Mouse (Mus musculus) adrenal gland (tissue): ENCODE measurements around the gene Gstm2.
"Not testable (repeated sequence)": the region's sequence is repeated elsewhere in the genome, so short reads cannot be mapped to it uniquely, and the experiment has no call there.

ENCODE experiments used
- intact Hi-C: fragments of 180-260 bp; cut with DNase I; formaldehyde crosslinking; loops from one replicate; pipeline ENCODE4 v1.15.1; 2025
- long read RNA-seq, 2 experiments: library from polyadenylated mRNA; unstranded; transcript quantifications; one replicate each; pipeline ENCODE4 v2.0.0; 2020; ENCODE audit warnings: borderline replicate concordance in 1 of 2; ENCODE audit not compliant: insufficient replicate concordance in 1 of 2

The Gstm2 gene
- long read RNA-seq, experiment 1, transcript Gstm2-201 (8 exons, 1,064 nt): major isoform, 233 of 265 reads
- long read RNA-seq, experiment 1, partial matches to known transcripts: 8 of 265 reads
- long read RNA-seq, experiment 1, other reads (novel, unspliced or antisense): 24 of 265 reads
- long read RNA-seq, experiment 2, transcript Gstm2-201 (8 exons, 1,064 nt): major isoform, 514 of 559 reads
- long read RNA-seq, experiment 2, partial matches to known transcripts: 15 of 559 reads
- long read RNA-seq, experiment 2, other reads (novel, unspliced or antisense): 30 of 559 reads

DNA sequence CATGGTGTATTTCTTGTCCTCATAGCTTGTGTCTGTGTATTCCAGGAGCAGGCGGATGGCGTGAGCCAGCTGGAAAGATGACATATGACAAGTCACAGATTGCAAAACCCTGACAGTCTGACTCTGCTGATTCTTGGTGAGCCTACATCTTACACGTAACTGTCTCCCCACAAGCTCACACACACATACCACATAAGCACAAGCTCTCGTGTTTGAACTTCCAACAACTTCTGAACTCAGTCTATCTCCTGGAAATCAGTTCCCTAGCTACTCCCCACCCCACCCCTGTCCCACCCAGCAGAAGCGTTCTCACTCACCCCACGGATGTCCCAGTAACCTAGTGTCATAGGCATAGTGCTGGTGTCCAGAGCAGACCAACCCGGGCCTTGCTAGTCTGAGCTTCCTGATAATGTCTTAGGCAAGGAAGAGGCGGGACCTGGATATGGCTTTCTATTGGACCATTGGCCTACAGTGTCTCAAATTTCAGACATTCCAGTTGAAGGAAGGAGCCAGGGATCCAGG, at the start of gene Gstm2:
Gstm2 (minus strand) TSS at position 413 of the 522 bp plus-strand sequence.
- intact Hi-C loops: no loop called here

DNA sequence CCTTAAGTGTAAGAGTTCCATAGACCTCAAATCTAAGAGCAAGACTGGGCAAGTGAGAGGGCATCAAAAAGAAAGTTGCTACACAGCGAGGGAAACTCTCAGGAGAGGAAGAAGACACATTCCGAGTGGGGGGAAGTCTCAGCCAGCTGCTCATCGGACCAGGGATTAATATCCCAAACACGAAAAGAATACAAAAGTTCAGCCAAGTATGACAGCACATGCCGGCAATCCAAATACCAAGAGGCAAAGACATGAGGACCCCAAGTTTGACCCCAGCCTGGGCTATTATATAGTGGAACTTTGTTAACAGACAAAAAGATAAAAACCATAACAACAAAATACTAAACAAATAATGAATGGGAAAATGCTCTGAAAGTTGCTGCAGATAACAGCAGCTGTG, 46.9 kb upstream of the Gstm2 start:
- intact Hi-C loops: no loop called here

- intact Hi-C loops: no loop called here
Observed at GRCm38 (mm10) chr3:108032113-108032512, 45.9 kb upstream of the Gstm2 start.

GRCm38 (mm10) chr3:108028641-108029365, 42.5 kb upstream of the Gstm2 start:
- intact Hi-C loops: no loop called here

GRCm38 (mm10) chr3:108026597-108026996, 40.3 kb upstream of the Gstm2 start:
- intact Hi-C loops: no loop called here

GRCm38 (mm10) chr3:108026049-108026448, 39.8 kb upstream of the Gstm2 start:
- intact Hi-C loops: no loop called here

DNA sequence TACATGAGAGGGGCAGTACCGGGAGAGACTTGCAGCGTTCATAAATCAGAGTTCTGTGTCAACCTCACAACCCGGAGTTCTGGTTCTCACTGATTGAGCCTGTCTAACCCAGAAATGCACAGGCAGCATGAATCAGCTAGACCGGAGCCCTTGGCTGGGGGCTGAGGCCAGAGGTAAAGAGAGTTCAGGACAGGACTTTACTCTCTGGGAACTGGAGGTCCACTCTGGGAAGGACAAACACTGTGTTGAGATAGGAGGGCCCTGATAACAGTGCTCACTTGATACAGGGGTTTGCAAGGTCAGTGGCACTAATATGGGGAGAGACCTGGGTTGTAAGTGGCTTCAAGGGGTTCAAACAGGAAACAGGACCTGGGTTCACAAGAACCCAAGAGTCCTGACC, 39.1 kb upstream of the Gstm2 start:
- intact Hi-C loops: no loop called here

- intact Hi-C loops: loop anchor here (5.0 kb wide), 2 partner anchors 35 to 85 kb away; no protein-coding TSS in a partner anchor
Observed at GRCm38 (mm10) chr3:108022650-108023049, 36.4 kb upstream of the Gstm2 start.

DNA sequence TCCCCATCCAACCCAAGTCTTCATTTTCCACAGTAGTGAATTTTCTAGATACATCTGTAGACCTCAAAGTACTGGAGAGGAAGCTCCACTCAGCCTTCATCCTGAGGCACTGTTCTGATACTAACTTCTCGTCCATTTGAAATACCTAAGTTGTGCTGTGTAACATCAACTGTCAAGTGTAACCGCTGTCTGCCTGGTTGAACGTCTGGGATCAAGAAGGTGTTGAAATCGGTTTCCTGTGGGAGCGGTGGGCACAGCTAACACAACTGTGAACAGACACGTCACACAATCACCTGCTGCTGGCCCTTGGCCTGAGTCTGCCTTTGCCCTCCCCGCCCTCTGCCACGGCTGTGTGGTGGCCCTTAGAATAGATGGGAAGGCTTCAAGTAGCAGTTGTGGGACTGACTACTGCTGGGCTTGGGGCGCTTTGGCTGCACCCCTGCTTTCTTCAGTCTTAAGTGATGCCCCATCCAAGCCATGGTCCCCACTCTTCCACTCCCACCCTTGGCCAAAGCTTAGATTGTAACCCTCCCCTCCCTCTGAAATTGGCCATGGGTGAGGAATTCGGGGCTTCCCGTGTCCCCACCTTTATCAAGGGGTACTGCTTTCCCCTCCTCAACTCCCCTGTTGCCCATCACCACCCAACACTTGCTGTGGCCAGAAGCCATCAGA, 34.2 kb upstream of the Gstm2 start:
- intact Hi-C loops: loop anchor here (5.0 kb wide), 2 partner anchors 37 to 83 kb away; no protein-coding TSS in a partner anchor

DNA sequence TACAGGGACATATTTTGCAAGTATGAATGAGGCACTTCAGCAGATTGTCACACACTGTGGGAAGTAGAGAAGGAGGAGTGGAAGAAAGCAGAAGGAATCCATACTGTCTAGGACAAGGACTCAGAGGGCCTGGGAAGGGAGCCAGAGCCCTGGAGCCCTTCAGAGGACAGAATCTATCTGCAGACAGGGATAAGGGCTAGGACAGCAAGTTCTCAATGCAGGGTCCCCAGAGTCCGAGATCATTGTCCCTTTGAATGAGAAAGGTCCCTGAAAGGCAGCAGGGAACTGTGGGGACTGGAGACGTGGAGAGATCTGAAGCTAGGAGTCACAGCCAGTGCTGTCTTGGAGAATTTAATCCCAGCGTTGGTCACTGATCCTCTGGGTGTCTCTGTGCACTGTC, 33.0 kb upstream of the Gstm2 start:
- intact Hi-C loops: not testable (repeated sequence)

- intact Hi-C loops: loop anchor here (1.0 kb wide), 1 partner anchor 65 kb away; no protein-coding TSS in a partner anchor
Observed at GRCm38 (mm10) chr3:108018190-108018820, 32.1 kb upstream of the Gstm2 start.

- intact Hi-C loops: loop anchor here (1.0 kb wide), 1 partner anchor 64 kb away; no protein-coding TSS in a partner anchor
Observed at GRCm38 (mm10) chr3:108017473-108018189, 31.4 kb upstream of the Gstm2 start, which contains the start of gene Gstm1. Gene Gstm1 (minus strand): TSS chr3:108017973.

DNA sequence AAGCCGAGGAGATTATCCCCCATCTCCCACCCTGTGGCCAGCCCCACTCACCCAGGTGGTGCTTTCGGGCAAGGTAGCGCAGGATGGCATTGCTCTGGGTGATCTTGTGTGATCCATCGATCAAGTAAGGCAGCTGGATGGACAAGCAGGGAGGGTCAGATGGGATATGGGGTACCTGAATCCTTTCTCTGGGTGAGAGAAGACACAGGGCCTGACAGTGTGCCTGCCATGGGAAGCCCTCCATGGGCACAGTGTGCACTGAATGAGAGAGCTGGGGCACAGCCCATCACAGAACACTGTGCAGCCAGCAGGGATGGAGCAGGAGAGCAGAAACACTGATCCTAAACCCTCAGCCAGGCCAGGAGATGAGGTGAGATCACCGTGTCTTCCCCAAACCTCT, 30.2 kb upstream of the Gstm2 start:
- intact Hi-C loops: not testable (repeated sequence)

DNA sequence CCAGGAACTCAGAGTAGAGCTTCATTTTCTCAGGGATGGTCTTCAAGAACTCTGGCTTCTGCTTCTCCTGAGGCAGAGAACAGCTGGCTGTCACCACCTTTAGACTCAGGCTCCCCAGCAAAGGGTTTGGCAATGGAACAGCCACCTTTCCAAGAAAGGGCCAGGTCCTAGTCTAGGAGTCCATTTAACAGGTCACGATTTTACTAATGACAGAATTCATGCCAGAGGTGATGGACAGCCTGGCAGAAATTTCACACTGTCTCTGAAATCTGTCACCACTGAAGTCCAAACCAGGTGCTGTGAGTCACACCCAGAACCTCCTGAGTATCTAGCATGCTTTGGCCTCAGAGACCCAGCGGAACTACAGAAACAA, 28.7 kb upstream of the Gstm2 start:
- intact Hi-C loops: no loop called here

DNA sequence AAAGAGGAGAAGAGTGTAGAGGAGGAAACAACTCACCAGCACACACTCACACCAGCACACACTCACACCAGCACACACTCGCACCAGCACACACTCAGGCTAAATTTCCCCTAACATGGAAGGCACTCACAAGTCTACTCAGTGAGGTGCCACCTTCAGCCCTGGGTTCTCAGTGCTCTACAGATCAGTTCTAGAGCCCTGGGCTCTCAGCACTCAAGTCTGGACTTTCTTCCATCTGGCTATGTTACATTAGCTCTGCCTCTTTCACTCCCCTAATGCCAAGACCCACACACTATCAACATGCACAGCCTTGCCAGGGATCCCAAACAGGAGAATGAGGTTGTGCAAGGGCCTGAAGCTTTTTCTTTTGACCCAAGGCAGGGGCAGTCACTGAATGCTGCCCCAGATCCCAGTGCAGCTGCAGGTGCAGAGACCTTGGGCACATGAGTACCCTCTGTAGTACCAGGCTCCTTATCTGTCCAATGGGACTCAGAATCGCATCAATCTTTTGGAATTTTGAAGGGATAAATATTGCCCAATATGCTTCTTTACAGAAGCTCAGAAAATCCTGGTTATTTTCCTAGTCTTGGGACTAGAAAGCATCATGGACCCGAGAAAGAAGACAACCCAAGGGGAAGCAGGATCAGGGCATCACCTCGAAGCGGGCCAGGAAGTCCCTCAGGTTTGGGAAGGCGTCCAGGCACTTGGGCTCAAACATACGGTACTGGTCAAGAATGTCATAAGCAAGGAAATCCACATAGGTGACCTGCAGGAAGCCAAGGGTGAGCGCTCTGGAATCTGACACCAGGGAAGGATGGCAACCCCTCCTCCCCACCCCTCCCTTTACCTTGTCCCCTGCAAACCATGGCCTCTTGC, 28.1 kb upstream of the Gstm2 start:
- intact Hi-C loops: no loop called here

- intact Hi-C loops: no loop called here
Observed at GRCm38 (mm10) chr3:108013331-108013871, 27.1 kb upstream of the Gstm2 start.

DNA sequence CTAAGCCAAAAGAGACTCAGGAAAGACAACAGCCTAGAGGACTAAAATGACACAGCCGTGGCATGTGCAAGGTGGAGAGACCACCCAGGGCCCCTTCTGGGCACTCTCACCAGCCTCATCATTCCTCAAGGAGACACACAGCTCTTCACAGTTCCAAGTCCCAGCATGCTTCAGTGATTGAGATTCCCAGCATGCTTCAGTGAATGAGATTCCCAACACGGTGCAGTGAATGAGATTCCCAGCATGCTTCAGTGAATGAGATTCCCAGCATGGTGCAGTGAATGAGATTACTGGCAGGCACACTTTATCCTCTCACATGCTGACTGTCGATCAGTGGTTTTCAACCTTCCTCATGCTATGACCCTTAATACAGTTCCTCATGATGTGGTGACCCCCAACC, 25.3 kb upstream of the Gstm2 start:
- intact Hi-C loops: no loop called here

DNA sequence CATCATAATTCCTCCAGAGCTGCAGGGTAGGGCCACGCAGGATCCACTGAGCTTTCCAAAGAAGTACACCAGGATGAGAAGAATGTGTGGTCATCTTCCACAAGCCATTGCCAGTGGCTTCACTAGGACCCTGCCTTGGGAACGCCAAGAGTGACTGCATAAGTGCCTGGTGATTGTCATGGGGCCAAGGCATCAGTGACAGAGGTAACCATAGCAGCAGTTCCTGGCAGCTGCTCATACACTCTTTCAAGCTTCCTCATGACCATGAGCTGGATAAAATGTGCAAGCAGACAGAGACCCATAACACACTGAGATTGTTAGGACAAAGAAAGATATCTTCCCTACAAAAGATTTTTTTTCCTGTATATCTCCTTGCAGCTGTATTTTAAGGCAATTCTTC, 24.0 kb upstream of the Gstm2 start:
- intact Hi-C loops: no loop called here

DNA sequence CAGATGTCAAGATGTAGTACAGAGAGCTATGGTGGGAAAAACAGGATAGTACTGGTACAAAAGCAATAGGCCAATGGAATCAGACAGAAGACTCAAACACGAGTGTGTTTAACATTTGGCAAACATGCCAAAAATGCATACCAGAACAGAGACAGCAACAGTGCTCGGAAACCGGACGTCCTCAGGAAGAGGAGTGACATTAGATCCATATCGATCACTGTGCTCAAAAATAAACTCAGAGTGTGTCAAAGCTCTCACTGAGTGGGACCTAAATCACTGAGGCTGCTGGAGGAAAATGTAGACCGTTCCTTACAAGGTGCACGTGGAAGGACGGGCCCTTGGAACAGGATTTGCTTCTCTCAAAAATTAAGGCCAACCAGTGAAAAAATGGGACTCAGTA, 15.8 kb upstream of the Gstm2 start:
- intact Hi-C loops: no loop called here
